In genomic region chr10:3973589-3974070, GRCm38 (mm10) we compare ENCODE assay signal across 8 mouse cellular contexts. TPM values are rescaled to one million over a fixed set of nuclear protein-coding genes. Genes with fewer than 3 reads are reported as not detected.
DNase-seq lines count a peak whose midpoint lies in the region; ATAC-seq and TF ChIP-seq lines count a peak whose summit lies in the region.

No protein-coding gene starts in this region.

- H3K9me3 ChIP-seq in hindbrain, postnatal 0 days (ENCODE audit: low read length): no peaks in the 10 kb centered on the region
- no peaks in the 10 kb centered on the region for H3K9me3 ChIP-seq in megakaryocyte, embryonic 14.5 days

- H3K27me3 ChIP-seq in hindbrain, postnatal 0 days (ENCODE audit: insufficient read depth, low read length): no peaks in the 10 kb centered on the region
- H3K27me3 ChIP-seq in megakaryocyte, embryonic 14.5 days (replicated peaks): no peaks in the 10 kb centered on the region

- peak overlapping the region; percentile 87 for H3K4me2 ChIP-seq in hindbrain, postnatal 0 days (ENCODE audit: low read depth, low read length)

- peak overlapping the region; percentile 91 for H3K4me3 ChIP-seq in gastrocnemius, adult 2 months
- peak overlapping the region; percentile 68 for H3K4me3 ChIP-seq in hindbrain, postnatal 0 days (ENCODE audit: low read length)
- H3K4me3 ChIP-seq in megakaryocyte, embryonic 14.5 days (replicated peaks): peak overlapping the region; percentile 93

- TF ChIP-seq CTCF in gastrocnemius, adult 2 months (IDR thresholded peaks at IDR 0.05): no peak
- TF ChIP-seq CTCF in hindbrain, postnatal 0 days (IDR thresholded peaks at IDR 0.05; ENCODE audit: low read depth): no peak

- intact Hi-C loops in gastrocnemius, adult 2 months (cut with DNase I): no loop called here

- peak; percentile 96 for DNase-seq in ZHBTc4 (ENCODE audit: low read depth, low spot score)
- DNase-seq in gastrocnemius, adult 2 months: peak; percentile 92
- DNase-seq in hindbrain, postnatal 0 days (ENCODE audit: low spot score): peak; percentile 89
- peak; percentile 53 to 80 for DNase-seq in left cerebral cortex, adult 9 months (ENCODE audit: low spot score in 2 of 2)
- peak; percentile 79 to 81 for DNase-seq in right cerebral cortex, adult 2 months (ENCODE audit: low spot score in 2 of 2)
- DNase-seq in urinary bladder, postnatal 14 days (ENCODE audit: low spot score): peak; percentile 91

- WGBS in hindbrain, postnatal 0 days: under 1% methylated on average over 39 of the region's 39 CpGs

- no peaks in the 10 kb centered on the region for H3K4me1 ChIP-seq in hindbrain, postnatal 0 days (ENCODE audit: insufficient read depth, low read length)
- H3K4me1 ChIP-seq in megakaryocyte, embryonic 14.5 days: peaks cover 70% of the 10 kb centered on the region

- H3K36me3 ChIP-seq in hindbrain, postnatal 0 days (ENCODE audit: insufficient read depth, low read length): no peaks in the 10 kb centered on the region
- peaks cover 18% of the 10 kb centered on the region for H3K36me3 ChIP-seq in megakaryocyte, embryonic 14.5 days (replicated peaks; ENCODE audit: low read length)

- peak overlapping the region; percentile 79 for H3K9ac ChIP-seq in hindbrain, postnatal 0 days (replicated peaks; ENCODE audit: low read length)

- H3K27ac ChIP-seq in gastrocnemius, adult 2 months: peak overlapping the region; percentile 88
- peak overlapping the region; percentile 84 for H3K27ac ChIP-seq in hindbrain, postnatal 0 days

- peak; percentile 81 for ATAC-seq in common myeloid progenitor, adult 5-6 weeks (replicated peaks; ENCODE audit: low read depth, poor library complexity, severe bottlenecking)
- ATAC-seq in hindbrain, postnatal 0 days: peak; percentile 88

RNA-seq across cellular contexts. Expression of gene Mthfd1l, which starts 0.7 kb away (rescaled TPM):
- total RNA-seq in common myeloid progenitor, adult 5-6 weeks (2017): 116 and 148 TPM in 2 replicates
- under 1 TPM; 0.42 to 0.48 TPM for total RNA-seq in gastrocnemius, adult 2 months (2021)
- 9.0 and 10.7 TPM in 2 replicates for total RNA-seq in hindbrain, postnatal 0 days (2014; rRNA removed)
- 7.4 and 7.6 TPM in 2 replicates for polyA plus RNA-seq in hindbrain, postnatal 0 days (2015; fragmentation: Nextera tagmentation; extraction: Ambion mirVana)
- polyA plus RNA-seq in megakaryocyte, embryonic 14.5 days (2012; ENCODE audit: insufficient read depth, low replicate concordance): 9.2 and 11.9 TPM in 2 replicates

Comparison
In these comparisons a context has a peak if more than half of its experiments do, and no peak if none do; other contexts are left out.
1. Peak in every context shown above with its lines: DNase-seq, ATAC-seq, H3K4me3 ChIP-seq and H3K27ac ChIP-seq.